Mouse (Mus musculus) forebrain, embryonic 15.5 days (tissue): ENCODE results near the gene Adat3. TPM values are rescaled to one million over a fixed set of nuclear protein-coding genes. Genes with fewer than 3 reads are reported as not detected.

ENCODE experiments used
- ATAC-seq: fragments of 200-750 bp; cut with Nextera tagmentation; replicated peaks from 2 replicates; pipeline ENCODE4 v1.8.0; 2017; ENCODE audit warnings: mild to moderate bottlenecking, moderate TSS enrichment, moderate library complexity
- H3K27ac ChIP-seq: fragments of 300-500 bp; sonication (generic); replicated peaks from 2 replicates; pipeline ENCODE4 v1.5.1; 2015; ENCODE audit warnings: mild to moderate bottlenecking, inconsistent platforms
- H3K27me3 ChIP-seq: fragments of 300-500 bp; sonication (generic); 2 replicates; pipeline ENCODE4 v1.6.1; 2015; ENCODE audit warnings: inconsistent platforms
- H3K36me3 ChIP-seq: fragments of 300-500 bp; sonication (generic); 2 replicates; pipeline ENCODE4 v1.6.1; 2015; ENCODE audit warnings: mild to moderate bottlenecking, inconsistent platforms
- H3K4me1 ChIP-seq: fragments of 300-500 bp; sonication (generic); 2 replicates; pipeline ENCODE4 v1.6.1; 2015; ENCODE audit warnings: inconsistent platforms
- H3K4me2 ChIP-seq: fragments of 300-500 bp; sonication (generic); replicated peaks from 2 replicates; pipeline ENCODE4 v1.6.1; 2015; ENCODE audit warnings: mild to moderate bottlenecking, inconsistent platforms
- H3K4me3 ChIP-seq: fragments of 300-500 bp; sonication (generic); 2 replicates; pipeline ENCODE4 v1.5.1; 2015; ENCODE audit warnings: mild to moderate bottlenecking, inconsistent platforms
- H3K9ac ChIP-seq: fragments of 300-500 bp; sonication (generic); replicated peaks from 2 replicates; pipeline ENCODE4 v1.6.1; 2015; ENCODE audit warnings: mild to moderate bottlenecking, inconsistent platforms
- H3K9me3 ChIP-seq: fragments of 300-500 bp; sonication (generic); 2 replicates; pipeline ENCODE4 v1.6.1; 2016; ENCODE audit warnings: inconsistent platforms
- WGBS: fragments of 180-500 bp; shearing (Covaris S2); methylation state at CpG from one replicate; pipeline ENCODE4 v1.1.7; 2015; ENCODE audit warnings: mixed read lengths; 5-methylcytosine and 5-hydroxymethylcytosine counted together
- polyA plus RNA-seq: library from polyadenylated mRNA; unstranded; fragments of >200 nt; fragmentation: Nextera tagmentation; extraction: Ambion mirVana; gene quantifications from 2 replicates; pipeline ENCODE4 v1.2.1, GENCODE M21; 2015

Gene Adat3
- polyA plus RNA-seq, 1 experiment from 2014 or later, result 4.5 TPM

DNA sequence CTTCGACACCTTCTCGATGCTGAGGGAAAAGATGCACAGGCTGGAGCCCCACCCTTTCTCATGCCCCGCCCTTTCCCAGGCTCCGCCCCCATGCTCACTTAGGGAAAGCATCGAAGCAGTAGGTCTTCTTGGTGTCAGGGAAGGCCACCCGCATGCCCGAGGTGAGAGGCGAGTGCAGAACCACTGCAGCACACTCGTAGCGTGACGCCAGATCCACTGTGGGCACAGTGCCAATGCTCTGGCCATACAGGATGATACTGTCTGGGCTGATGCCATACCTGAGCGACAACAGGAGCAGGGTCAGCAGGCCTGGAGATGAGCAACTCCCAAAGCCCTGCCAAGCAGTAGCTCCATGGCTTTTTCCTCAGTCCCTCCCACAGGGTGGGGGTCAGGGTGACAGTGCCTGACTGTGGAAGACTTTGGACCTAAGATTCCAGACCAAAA, 18.6 kb upstream of the Adat3 start:
- Histone ChIP-seq H3K4me2 (no peak overlapping the region), H3K27ac (no peak overlapping the region), H3K4me3 (no peak overlapping the region), H3K27me3 (no peaks in the 10 kb centered on the region), H3K9ac (no peak overlapping the region), H3K4me1 (peaks cover 20% of the 10 kb centered on the region), H3K36me3 (peaks cover 10% of the 10 kb centered on the region), H3K9me3 (no peaks in the 10 kb centered on the region)
- WGBS, result 64% methylated on average over 12 of the region's 12 CpGs
- ATAC-seq, result no peak

DNA sequence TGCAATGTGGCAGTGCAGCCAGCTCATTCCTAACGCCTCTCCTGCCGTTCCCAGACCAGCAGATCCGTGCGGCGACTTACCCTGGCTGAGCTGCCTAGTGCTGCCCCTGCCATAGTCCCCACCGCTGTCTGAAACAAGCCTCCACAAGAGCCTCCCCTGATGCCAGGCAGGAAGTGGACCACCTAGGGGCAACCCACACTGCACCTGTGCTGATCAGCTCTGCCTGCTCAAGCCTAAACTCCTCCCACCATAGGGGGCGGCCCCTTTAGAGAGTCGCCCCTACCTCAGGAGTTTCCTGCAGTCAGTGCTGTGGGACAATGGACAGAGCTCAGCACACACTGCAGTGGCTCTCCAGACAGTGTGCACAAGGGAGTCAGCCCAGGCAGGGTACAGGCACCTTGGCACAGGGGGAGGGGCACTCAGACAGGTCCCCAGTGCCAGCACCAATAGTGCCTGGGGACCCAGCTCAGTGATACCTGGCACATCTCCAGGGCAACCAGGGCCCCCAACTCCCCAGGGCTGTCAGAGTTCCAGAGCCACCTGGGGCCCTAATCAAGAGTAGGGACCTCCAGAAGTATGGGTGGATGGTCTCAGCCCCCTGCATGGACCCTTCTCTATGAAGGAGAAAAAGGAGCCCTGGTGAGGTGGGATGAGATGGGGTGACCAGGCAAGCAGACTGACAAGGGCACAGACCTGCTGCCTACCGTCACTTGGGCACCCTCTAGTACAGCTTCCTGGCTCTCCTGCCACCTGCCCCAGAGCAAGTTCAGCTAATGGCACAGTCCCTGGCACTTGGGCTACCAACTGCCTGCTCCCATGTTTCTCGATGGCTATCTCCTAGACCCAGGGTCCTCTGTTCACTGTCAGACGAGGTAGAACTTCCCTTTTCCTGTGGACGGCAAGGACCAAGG, 17.8 kb upstream of the Adat3 start:
- no peaks in the 10 kb centered on the region for H3K27me3 ChIP-seq
- peak; percentile 21; the same call in 1 of the 2 replicates for ATAC-seq
- no peak overlapping the region for H3K4me3 ChIP-seq
- peaks cover 10% of the 10 kb centered on the region for H3K36me3 ChIP-seq
- H3K9ac ChIP-seq, result no peak overlapping the region; the same call in 1 of the 2 replicates
- H3K4me2 ChIP-seq, result no peak overlapping the region
- no peak overlapping the region for H3K27ac ChIP-seq
- H3K4me1 ChIP-seq, result peaks cover 27% of the 10 kb centered on the region
- H3K9me3 ChIP-seq, result no peaks in the 10 kb centered on the region
- 72% methylated on average over 12 of the region's 12 CpGs for WGBS

DNA sequence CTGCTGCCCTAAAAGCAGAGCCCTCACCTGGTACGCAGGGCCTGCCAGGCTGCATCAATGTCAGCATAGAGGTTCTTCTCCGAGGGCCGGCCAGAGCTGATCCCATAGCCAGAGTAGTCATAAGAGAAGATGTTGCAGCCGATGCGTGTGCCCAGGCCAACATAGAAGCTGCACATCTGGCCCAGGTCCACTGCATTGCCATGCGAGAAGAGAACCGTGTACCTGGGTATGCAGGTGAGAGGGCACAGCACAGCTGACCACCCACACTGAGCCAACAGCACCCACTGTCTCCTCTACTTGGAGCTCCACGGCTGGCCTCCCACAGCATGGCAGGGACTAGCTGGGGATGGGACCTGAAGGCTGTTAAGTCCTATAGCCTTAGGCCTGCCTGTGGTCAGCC, 17.1 kb upstream of the Adat3 start:
- Histone ChIP-seq H3K4me2 (no peak overlapping the region), H3K9ac (0 out of 2 replicates have a peak overlapping the region, but pooled peaks have one; percentile 7), H3K27ac (no peak overlapping the region), H3K9me3 (no peaks in the 10 kb centered on the region), H3K27me3 (no peaks in the 10 kb centered on the region), H3K36me3 (peaks cover 10% of the 10 kb centered on the region), H3K4me1 (peaks cover 29% of the 10 kb centered on the region), H3K4me3 (no peak overlapping the region)
- ATAC-seq, result no peak
- 95% methylated on average over 8 of the region's 8 CpGs for WGBS

DNA sequence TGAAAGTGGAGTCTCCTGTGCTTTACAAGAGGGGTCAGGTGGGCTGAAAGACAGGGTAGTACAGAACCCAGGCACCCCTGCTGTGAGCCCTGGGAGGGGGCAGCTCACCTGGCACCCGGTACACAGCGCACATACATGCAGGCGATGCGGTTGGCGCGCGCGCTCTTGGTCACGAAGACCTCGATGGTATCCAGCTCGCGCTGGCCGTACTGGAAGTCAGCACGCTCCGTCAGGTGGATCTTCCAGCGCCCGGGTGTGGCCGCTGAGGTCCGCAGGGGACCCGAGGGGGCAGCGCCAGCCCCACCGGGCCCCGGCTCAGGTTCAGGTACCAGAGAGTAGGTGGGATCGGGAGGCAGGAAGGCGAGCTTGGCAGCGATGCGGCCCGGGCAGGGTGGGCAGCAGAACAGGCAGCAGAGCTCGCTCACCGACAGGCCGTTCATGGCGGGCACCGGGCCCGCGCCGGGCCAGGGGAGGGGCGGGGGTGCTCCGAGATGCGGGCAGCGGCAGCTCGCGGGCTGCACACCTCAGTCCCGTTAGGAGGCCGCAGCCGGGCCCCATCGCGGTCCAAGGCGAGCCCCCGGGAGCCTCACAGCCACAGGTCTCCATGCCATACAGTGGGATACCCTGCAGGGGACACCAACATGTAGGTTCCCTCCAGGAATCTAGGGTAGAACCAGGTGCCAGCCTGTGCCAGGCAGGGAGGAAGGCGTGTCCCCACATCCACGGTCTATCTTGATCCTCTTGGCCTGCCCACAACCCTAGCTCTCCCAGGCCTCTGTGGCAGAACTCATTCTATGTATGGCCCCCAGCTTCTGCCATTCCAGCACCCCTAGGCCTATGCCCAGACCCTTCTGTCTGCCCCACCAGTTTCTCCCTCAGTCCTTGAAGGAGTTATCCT, 16.0 kb upstream of the Adat3 start:
- no peak overlapping the region for H3K4me3 ChIP-seq
- H3K4me2 ChIP-seq, result no peak overlapping the region; the same call in 1 of the 2 replicates
- H3K27me3 ChIP-seq, result no peaks in the 10 kb centered on the region
- ATAC-seq, result no peak
- H3K9me3 ChIP-seq, result no peaks in the 10 kb centered on the region
- H3K27ac ChIP-seq, result peak overlapping the region; percentile 34; the same call in 1 of the 2 replicates
- H3K36me3 ChIP-seq, result peaks cover 10% of the 10 kb centered on the region
- 96% methylated on average over 51 of the region's 51 CpGs for WGBS
- peaks cover 31% of the 10 kb centered on the region for H3K4me1 ChIP-seq
- H3K9ac ChIP-seq, result no peak overlapping the region

DNA sequence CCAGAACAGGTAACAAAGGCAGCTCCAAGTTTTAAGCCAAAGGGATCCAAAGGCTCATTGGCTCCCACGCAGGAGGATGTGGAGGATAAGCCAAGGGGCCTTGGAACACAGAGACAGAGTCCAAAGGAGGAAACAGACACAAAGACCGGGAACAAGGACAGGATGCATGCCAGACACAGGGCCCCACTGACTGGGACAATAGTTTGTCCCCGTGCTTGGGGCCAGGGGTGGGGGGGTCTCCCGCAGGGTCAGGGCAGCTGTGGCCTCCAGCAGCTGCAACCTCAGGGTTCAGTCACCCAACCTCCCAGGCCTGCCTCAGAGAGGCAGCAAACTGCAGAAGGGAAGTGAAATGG, 15.4 kb upstream of the Adat3 start:
- H3K36me3 ChIP-seq, result peaks cover 10% of the 10 kb centered on the region
- peak overlapping the region; percentile 34; the same call in 1 of the 2 replicates for H3K27ac ChIP-seq
- peaks cover 31% of the 10 kb centered on the region for H3K4me1 ChIP-seq
- H3K9me3 ChIP-seq, result no peaks in the 10 kb centered on the region
- 35% methylated on average over 4 of the region's 4 CpGs for WGBS
- H3K9ac ChIP-seq, result no peak overlapping the region
- no peak overlapping the region for H3K4me2 ChIP-seq
- no peak for ATAC-seq
- no peak overlapping the region for H3K4me3 ChIP-seq
- no peaks in the 10 kb centered on the region for H3K27me3 ChIP-seq

DNA sequence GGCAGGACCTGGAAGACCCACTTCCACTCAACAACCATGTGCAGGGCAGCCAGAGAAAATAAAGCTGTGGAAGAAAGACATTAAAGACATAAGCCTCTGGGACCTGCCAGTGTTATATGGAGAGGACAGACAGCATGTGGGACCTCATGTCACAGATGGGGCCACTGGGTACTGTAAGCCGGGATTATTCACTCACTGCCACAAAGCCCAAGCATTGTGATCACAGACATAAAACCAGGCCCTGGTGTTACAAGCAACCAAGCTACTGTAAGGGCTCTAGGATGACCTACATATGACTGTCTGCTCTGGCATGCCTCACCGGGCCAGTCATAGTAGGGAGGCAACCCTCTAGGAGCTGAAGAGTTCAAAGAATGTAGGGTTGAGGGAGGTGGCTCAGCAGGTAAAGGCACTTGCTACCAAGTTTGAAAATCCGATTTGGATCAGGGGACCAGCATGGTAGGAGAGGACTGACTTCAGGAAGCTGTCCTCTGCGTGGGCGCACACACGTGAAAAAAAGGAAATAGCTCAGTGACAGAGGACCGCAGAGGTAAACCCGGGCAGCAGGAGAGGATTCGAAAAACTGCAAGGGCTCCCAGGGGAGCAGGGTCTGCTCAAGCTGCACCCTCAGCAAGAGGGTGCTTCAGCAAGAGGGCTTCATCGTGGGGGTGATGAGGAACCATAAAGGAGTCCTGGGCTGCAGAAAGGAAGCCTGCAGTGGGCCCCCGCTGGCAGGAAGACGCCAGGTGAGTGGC, 13.4 kb upstream of the Adat3 start:
- Histone ChIP-seq H3K4me1 (peaks cover 29% of the 10 kb centered on the region), H3K27ac (no peak overlapping the region), H3K9ac (peak overlapping the region; percentile 93), H3K36me3 (peaks cover 4% of the 10 kb centered on the region; the same call in 1 of the 2 replicates), H3K4me2 (peak overlapping the region; percentile 97), H3K9me3 (no peaks in the 10 kb centered on the region), H3K27me3 (no peaks in the 10 kb centered on the region), H3K4me3 (peak overlapping the region; percentile 96)
- 22% methylated on average over 12 of the region's 12 CpGs for WGBS
- ATAC-seq, result no peak

DNA sequence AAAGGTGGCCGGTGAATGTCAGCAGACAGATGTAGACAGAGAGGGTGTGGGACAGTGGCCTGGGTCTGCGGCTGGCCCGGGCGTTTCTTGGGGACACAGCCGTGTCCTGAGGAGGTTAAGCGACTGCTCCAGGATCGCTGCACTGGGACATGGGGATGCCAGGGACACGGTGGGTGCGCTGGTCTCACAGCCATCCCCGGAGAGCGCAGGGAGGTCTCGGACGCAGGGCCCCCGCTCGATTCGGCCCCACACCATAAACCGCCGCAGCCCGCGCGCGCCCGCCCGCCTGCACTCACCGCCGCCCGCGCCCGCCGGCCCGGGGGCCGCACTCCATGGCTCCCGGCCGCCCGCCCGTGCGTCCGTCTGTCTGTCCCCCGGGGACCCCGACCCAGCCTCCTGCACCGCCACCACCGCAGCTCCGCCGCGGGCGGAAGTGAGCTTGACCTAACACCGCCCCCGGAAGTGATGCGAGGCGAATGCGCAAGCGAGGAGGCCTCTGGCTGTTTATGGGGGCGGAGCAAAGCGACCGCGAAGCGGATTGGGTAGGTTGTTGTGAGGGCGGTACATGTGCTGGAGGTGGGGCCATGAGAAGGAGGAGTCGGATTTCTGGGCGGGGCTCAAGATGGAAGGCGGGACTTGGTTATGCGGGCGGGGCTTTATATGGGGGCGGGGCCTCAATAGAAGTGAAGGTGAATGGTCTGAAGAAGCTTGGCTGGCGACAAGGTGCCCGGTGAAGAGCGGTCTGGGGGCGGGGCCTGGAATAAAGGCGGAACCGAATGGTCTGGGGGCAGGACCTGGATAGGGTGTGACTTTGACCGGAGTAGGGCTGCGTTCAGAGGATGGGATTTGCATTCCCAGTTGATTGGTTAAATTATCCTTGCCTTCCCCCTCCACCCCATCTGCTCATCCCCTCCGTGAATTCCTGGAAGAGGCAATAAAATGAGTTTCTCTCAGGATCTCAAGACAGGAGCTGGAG, 12.5 kb upstream of the Adat3 start, which contains the start of gene Abhd17a:
Abhd17a (minus strand) TSS at position 463 of the 976 bp plus-strand sequence.
- Histone ChIP-seq H3K4me2 (peak within 1 kb of the TSS; percentile 97), H3K4me3 (peak within 1 kb of the TSS; percentile 96), H3K27me3 (no peaks in the 10 kb centered on the region), H3K27ac (peak within 1 kb of the TSS; percentile 64), H3K4me1 (peaks cover 29% of the 10 kb centered on the region), H3K9me3 (no peaks in the 10 kb centered on the region), H3K36me3 (peaks cover 4% of the 10 kb centered on the region; the same call in 1 of the 2 replicates), H3K9ac (peak within 1 kb of the TSS; percentile 93)
- peak; percentile 98 for ATAC-seq
- under 1% methylated on average over 73 of the region's 73 CpGs for WGBS

DNA sequence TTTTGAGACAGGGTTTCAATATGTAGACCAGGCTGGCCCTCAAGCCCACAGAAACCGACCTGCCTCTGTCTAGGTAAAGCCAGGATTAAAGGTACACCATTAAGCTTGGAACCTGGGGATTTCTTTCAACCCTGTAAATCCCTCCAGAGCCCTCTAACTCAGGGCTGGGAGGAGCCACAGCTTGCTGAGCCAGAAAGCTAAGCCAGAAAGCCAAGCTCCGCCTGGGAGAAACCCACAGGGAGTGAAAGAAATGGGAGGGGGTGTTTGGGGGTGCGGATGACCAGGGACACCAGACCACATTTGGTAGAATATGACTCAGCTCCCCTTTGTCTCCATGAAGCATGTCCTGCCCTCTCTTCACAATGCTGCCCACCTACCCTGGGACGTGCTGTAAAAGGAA, 6.4 kb upstream of the Adat3 start:
- H3K36me3 ChIP-seq, result no peaks in the 10 kb centered on the region
- no peak overlapping the region for H3K9ac ChIP-seq
- H3K4me1 ChIP-seq, result no peaks in the 10 kb centered on the region
- WGBS, result 42% methylated on average over 4 of the region's 4 CpGs
- H3K27me3 ChIP-seq, result peaks cover 4% of the 10 kb centered on the region; the same call in 1 of the 2 replicates
- H3K9me3 ChIP-seq, result no peaks in the 10 kb centered on the region
- no peak overlapping the region for H3K27ac ChIP-seq
- ATAC-seq, result no peak
- no peak overlapping the region for H3K4me3 ChIP-seq
- H3K4me2 ChIP-seq, result no peak overlapping the region

DNA sequence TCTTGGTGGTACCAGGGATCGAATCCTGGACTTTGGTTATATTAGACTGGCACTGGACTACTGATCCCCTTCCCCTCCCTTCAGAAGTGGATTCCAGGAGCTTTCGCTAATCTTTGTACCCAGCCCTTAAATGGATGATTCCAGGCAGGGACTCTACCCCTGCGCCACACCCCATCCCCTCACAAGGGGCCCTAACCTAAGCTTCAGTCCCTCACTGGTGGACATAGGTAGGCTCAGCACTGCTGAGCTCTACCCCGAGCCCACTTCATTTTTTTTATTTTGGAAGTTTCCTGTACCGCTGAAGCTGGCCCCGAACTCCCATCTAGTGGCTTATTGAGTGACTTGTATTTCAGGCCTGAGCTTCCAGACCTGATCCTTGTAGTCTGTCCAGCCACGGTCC, 684 bp downstream of the Adat3 start:
- Histone ChIP-seq H3K36me3 (peaks cover 22% of the 10 kb centered on the region), H3K27ac (peak overlapping the region; percentile 95), H3K27me3 (peaks cover 4% of the 10 kb centered on the region; the same call in 1 of the 2 replicates), H3K4me2 (peak overlapping the region; percentile 78), H3K4me1 (peaks cover 20% of the 10 kb centered on the region), H3K4me3 (peak overlapping the region; percentile 90), H3K9me3 (no peaks in the 10 kb centered on the region), H3K9ac (peak overlapping the region; percentile 71)
- WGBS, result 27% methylated on average over 7 of the region's 7 CpGs
- peak; percentile 6; the same call in 1 of the 2 replicates for ATAC-seq

DNA sequence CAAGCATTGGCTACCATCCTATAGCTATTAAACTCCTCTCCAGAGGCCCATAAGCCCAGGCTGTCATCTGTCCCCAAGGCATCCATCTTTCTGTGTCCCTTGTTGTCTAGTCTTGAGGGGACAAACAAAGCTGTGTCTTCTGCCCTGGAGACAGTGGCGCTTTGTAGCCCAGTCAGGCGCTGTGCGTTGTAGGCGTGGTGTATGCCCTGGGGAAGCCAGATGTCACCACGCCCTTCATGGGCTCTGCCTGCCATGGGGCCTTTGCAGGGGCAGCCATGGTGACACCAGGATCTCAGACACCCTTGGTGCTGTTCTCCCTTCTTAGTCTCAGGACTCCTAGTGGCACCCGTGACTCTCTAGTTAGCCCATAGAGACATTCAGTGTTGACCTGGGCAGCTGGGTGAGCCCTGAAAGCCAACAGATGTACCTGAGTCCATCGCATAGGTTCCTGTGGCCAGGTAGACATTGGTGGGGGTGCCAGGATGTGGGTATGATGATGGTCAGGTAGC, 1.4 kb downstream of the Adat3 start:
- Histone ChIP-seq H3K4me3 (peak overlapping the region; percentile 90; the same call in 1 of the 2 replicates), H3K36me3 (peaks cover 28% of the 10 kb centered on the region), H3K4me1 (peaks cover 20% of the 10 kb centered on the region), H3K27ac (no peak overlapping the region), H3K9me3 (no peaks in the 10 kb centered on the region), H3K4me2 (peak overlapping the region; percentile 78), H3K9ac (0 out of 2 replicates have a peak overlapping the region, but pooled peaks have one; percentile 71), H3K27me3 (peaks cover 4% of the 10 kb centered on the region; the same call in 1 of the 2 replicates)
- ATAC-seq, result no peak
- WGBS, result 96% methylated on average over 7 of the region's 7 CpGs
